ENCODE assay signal across 19 mouse cellular contexts in the genomic region with DNA sequence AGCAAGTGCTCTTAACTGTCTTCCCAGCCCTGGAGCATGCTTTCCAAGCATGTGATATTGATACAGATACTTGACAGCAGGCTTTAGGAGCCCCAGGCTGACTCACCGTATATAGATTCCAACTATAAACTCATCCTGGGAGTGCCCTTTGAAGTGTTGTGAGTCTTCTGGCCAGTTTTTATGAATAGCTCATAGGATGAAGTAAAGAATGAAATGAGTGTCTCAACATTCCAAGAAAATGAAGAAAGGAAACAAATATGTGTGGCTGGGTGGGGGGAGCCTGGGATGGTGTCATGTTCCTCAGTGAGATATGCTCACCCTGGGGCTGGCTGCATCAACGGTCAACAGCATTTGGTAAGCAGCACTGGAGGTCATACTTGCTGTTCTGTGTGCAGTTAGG.
DNase-seq lines count a peak whose midpoint lies in the region; ATAC-seq lines count a peak whose summit lies in the region.
"Had no signal": no experiment of that assay in that cellular context is flagged by ENCODE, and none has a peak within 500 bp of the region (broad histone marks: within the 10 kb centered on the region; RNA-seq: fewer than 3 reads in every experiment).

No protein-coding gene starts in this region.

- no peaks in the 10 kb centered on the region for H3K27me3 ChIP-seq in intestine, embryonic 16.5 days (replicated peaks; ENCODE audit: control insufficient read depth, insufficient read depth, low read length)
- H3K27me3 ChIP-seq: heart, embryonic 12.5 days; limb, embryonic 12.5 days had no signal

- H3K9me3 ChIP-seq in intestine, embryonic 16.5 days (ENCODE audit: control insufficient read depth, low read length): no peaks in the 10 kb centered on the region
- H3K9me3 ChIP-seq: G1E; heart, embryonic 12.5 days had no signal

- 48% methylated on average over 2 of the region's 2 CpGs for WGBS in intestine, embryonic 16.5 days

- peaks cover 4% of the 10 kb centered on the region for H3K4me1 ChIP-seq in intestine, embryonic 16.5 days (ENCODE audit: control insufficient read depth, insufficient read depth, low read length)

- no peaks in the 10 kb centered on the region for H3K36me3 ChIP-seq in intestine, embryonic 16.5 days (ENCODE audit: control insufficient read depth, insufficient read depth, low read length)
- H3K36me3 ChIP-seq: G1E; heart, embryonic 12.5 days; limb, embryonic 12.5 days had no signal

- DNase-seq in heart, postnatal 4 days: peak; percentile 20
- no peak for DNase-seq in heart, postnatal 10 days
- DNase-seq in 3134 (ENCODE audit: extremely low read depth, insufficient read length, low spot score) (peak; percentile 41), 3T3-L1 (ENCODE audit: low read depth, low spot score) (peak; percentile 90)
- no peak for DNase-seq in retina, embryonic 14.5 days (ENCODE audit: low spot score)
- no peak for DNase-seq in embryo, embryonic 11 days
- DNase-seq: cerebellum, adult 18-20 months; cerebellum, postnatal 25 days; gastrocnemius, postnatal 25 days; heart, postnatal 36 days; kidney, postnatal 4 days; lung, postnatal 36 days; thymus, postnatal 25 days had no signal

- no peak overlapping the region for H3K9ac ChIP-seq in intestine, embryonic 16.5 days (ENCODE audit: low read depth, low read length)
- H3K9ac ChIP-seq: heart, embryonic 12.5 days; limb, embryonic 12.5 days had no signal

- ATAC-seq in intestine, embryonic 16.5 days: peak; percentile 48; the same call in 1 of the 2 replicates
- ATAC-seq: forebrain, embryonic 16.5 days; hindbrain, postnatal 0 days had no signal

- no peak overlapping the region for H3K4me3 ChIP-seq in intestine, embryonic 16.5 days (ENCODE audit: low read length)
- H3K4me3 ChIP-seq: heart, embryonic 12.5 days; limb, embryonic 12.5 days had no signal

- no peak overlapping the region for H3K27ac ChIP-seq in intestine, embryonic 16.5 days (ENCODE audit: low read length)
- H3K27ac ChIP-seq: hindbrain, postnatal 0 days; limb, embryonic 12.5 days had no signal

- no peak overlapping the region for H3K4me2 ChIP-seq in intestine, embryonic 16.5 days (ENCODE audit: low read depth, low read length)
- H3K4me2 ChIP-seq: heart, embryonic 12.5 days; limb, embryonic 12.5 days had no signal

- intact Hi-C loops in heart, postnatal 10 days (cut with DNase I): no loop called here

Comparison
In these comparisons a context has a peak if more than half of its experiments do, and no peak if none do; other contexts are left out.
1. DNase-seq: peak in heart, postnatal 4 days (single experiment), 3134 (single experiment) and 3T3-L1 (single experiment); none in heart, postnatal 10 days (0 of 2), retina, embryonic 14.5 days (single experiment) and embryo, embryonic 11 days (single experiment).